In genomic region chr17:45581567-45581983, GRCm38 (mm10) we compare ENCODE assay signal across 8 mouse cellular contexts. TPM values are rescaled to one million over a fixed set of nuclear protein-coding genes. Genes with fewer than 3 reads are reported as not detected.
DNase-seq lines count a peak whose midpoint lies in the region; ATAC-seq and TF ChIP-seq lines count a peak whose summit lies in the region.

No protein-coding gene starts in this region.

- 18% methylated on average over 2 of the region's 2 CpGs for whole genome bisulfite sequencing in heart, embryonic 10.5 days
- WGBS in lung, embryonic 14.5 days: 6% methylated on average over 2 of the region's 2 CpGs

- peaks cover 94% of the 10 kb centered on the region for H3K4me1 ChIP-seq in E14TG2a.4 (replicated peaks; ENCODE audit: low read depth, low read length)
- peaks cover 50% of the 10 kb centered on the region for H3K4me1 ChIP-seq in heart, embryonic 10.5 days
- peaks cover 19% of the 10 kb centered on the region for H3K4me1 ChIP-seq in lung, embryonic 14.5 days (ENCODE audit: insufficient read depth)

- ATAC-seq in lung, embryonic 14.5 days (ENCODE audit: insufficient read depth): peak; percentile 21; the same call in 1 of the 2 replicates

- no peak overlapping the region for H3K4me3 ChIP-seq in E14TG2a.4 (replicated peaks; ENCODE audit: low read length)
- no peak overlapping the region for H3K4me3 ChIP-seq in heart, embryonic 10.5 days
- no peak overlapping the region for H3K4me3 ChIP-seq in lung, embryonic 14.5 days (ENCODE audit: low read depth, low read length)

- peak overlapping the region; percentile 63; the same call in 1 of the 2 replicates for H3K27ac ChIP-seq in heart, embryonic 10.5 days
- no peak overlapping the region for H3K27ac ChIP-seq in lung, embryonic 14.5 days (ENCODE audit: low read depth)

- peak; percentile 97 for TF ChIP-seq CTCF in E14TG2a.4 (conservative IDR thresholded peaks at IDR 0.05; ENCODE audit: low read length)
- peak; percentile 95 for TF ChIP-seq CTCF in lung, embryonic 14.5 days (IDR thresholded peaks at IDR 0.05; ENCODE audit: low read depth)

- no peaks in the 10 kb centered on the region for H3K27me3 ChIP-seq in E14TG2a.4 (ENCODE audit: insufficient read depth, low read length)
- H3K27me3 ChIP-seq in heart, embryonic 10.5 days (ENCODE audit: insufficient read depth, poor library complexity, severe bottlenecking): no peaks in the 10 kb centered on the region
- no peaks in the 10 kb centered on the region for H3K27me3 ChIP-seq in lung, embryonic 14.5 days (ENCODE audit: insufficient read depth, low read length)

- no peaks in the 10 kb centered on the region for H3K9me3 ChIP-seq in E14TG2a.4 (ENCODE audit: low read length)
- no peaks in the 10 kb centered on the region for H3K9me3 ChIP-seq in heart, embryonic 10.5 days
- H3K9me3 ChIP-seq in lung, embryonic 14.5 days (ENCODE audit: low read depth, low read length): no peaks in the 10 kb centered on the region

- H3K36me3 ChIP-seq in E14TG2a.4 (ENCODE audit: insufficient read depth, low read length): peaks cover 37% of the 10 kb centered on the region
- H3K36me3 ChIP-seq in heart, embryonic 10.5 days: peaks cover 6% of the 10 kb centered on the region
- peaks cover 7% of the 10 kb centered on the region; the same call in 1 of the 2 replicates for H3K36me3 ChIP-seq in lung, embryonic 14.5 days (ENCODE audit: insufficient read depth)

- H3K4me2 ChIP-seq in lung, embryonic 14.5 days: peak overlapping the region; percentile 29; the same call in 1 of the 2 replicates

- peak; percentile 70 to 77 for DNase-seq in cerebellum, adult 18-20 months
- DNase-seq in cerebellum, adult 11 months: no peak
- peak; percentile 78 for DNase-seq in cerebellum, adult 9-11 months
- peak; percentile 90 for DNase-seq in heart, embryonic 10.5 days (ENCODE audit: low spot score)
- DNase-seq in kidney, postnatal 25 days: peak; percentile 73 to 78
- DNase-seq in lung, embryonic 14.5 days: peak; percentile 96
- DNase-seq in right cerebral cortex, postnatal 4 days: peak; percentile 58

- H3K9ac ChIP-seq in lung, embryonic 14.5 days: no peak overlapping the region

RNA-seq across cellular contexts. Expression of gene Hsp90ab1, which starts 8.5 kb away (rescaled TPM):
- 1,633 and 1,893 TPM in 2 replicates for polyA plus RNA-seq in heart, embryonic 10.5 days (2016; fragmentation: Nextera tagmentation; extraction: Ambion mirVana)
- polyA plus RNA-seq in lung, embryonic 14.5 days (2014; fragmentation: Nextera tagmentation; extraction: Ambion mirVana): 1,512 and 1,564 TPM in 2 replicates

RNA-seq across cellular contexts. Expression of gene Slc29a1, which starts 17.8 kb away (rescaled TPM):
- 75.0 and 75.1 TPM in 2 replicates for polyA plus RNA-seq in heart, embryonic 10.5 days (2016; fragmentation: Nextera tagmentation; extraction: Ambion mirVana)
- 75.4 and 82.2 TPM in 2 replicates for polyA plus RNA-seq in lung, embryonic 14.5 days (2014; fragmentation: Nextera tagmentation; extraction: Ambion mirVana)

RNA-seq across cellular contexts. Expression of gene Slc35b2, which starts 17.9 kb away (rescaled TPM):
- polyA plus RNA-seq in heart, embryonic 10.5 days (2016; fragmentation: Nextera tagmentation; extraction: Ambion mirVana): 107 and 118 TPM in 2 replicates
- 130 and 137 TPM in 2 replicates for polyA plus RNA-seq in lung, embryonic 14.5 days (2014; fragmentation: Nextera tagmentation; extraction: Ambion mirVana)

RNA-seq across cellular contexts. Expression of gene Mymx, which starts 20.3 kb away (rescaled TPM):
- 0.31 and 0.41 TPM in 2 replicates for polyA plus RNA-seq in heart, embryonic 10.5 days (2016; fragmentation: Nextera tagmentation; extraction: Ambion mirVana)
- not detected in 2 replicates for polyA plus RNA-seq in lung, embryonic 14.5 days (2014; fragmentation: Nextera tagmentation; extraction: Ambion mirVana)

RNA-seq across cellular contexts. Expression of gene Nfkbie, which starts 26.1 kb away (rescaled TPM):
- 2.8 and 3.7 TPM in 2 replicates for polyA plus RNA-seq in heart, embryonic 10.5 days (2016; fragmentation: Nextera tagmentation; extraction: Ambion mirVana)
- polyA plus RNA-seq in lung, embryonic 14.5 days (2014; fragmentation: Nextera tagmentation; extraction: Ambion mirVana): 2.3 and 3.1 TPM in 2 replicates
